Mouse (Mus musculus) G1E (cell line): ENCODE measurements at regions not wholly inside any gene's neighbourhood (a gene's known extent, or its start where the extent isn't known, plus 50 kb on each side); places are given as distances from the start of the nearest gene placed in this dataset.

Experiments
- CTCF ChIP-seq: IDR thresholded peaks from 2 replicates; pipeline ENCODE4 v1.5.1; 2012; ENCODE audit warnings: low read depth, low read length, inconsistent platforms, mixed read lengths
- TAL1 ChIP-seq: conservative IDR thresholded peaks from 2 replicates; pipeline ENCODE4 v1.6.1; 2012; ENCODE audit warnings: low read depth, low read length, inconsistent platforms, mixed read lengths

DNA sequence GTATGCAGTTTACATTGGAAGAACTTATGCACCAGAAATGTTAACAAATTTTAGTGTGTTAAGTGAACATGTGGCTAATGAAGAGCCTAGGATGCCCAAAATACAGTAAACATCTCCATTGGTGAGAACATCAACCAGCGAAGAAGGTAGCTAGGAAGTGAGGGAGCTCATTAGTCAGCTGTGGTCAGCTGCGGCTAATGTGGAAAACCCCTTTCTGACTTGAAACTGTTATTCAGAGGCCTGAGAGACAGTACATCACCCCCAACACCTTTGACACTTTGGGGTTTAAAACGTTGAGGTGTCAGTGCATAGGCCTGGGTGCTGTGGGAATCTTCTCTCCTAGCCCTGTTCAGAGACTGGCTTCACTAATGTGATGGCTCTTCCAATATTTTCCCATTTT lies 451.0 kb upstream of the Ptger4 start:
- TF ChIP-seq TAL1 (no peak), CTCF (no peak)
